Mouse (Mus musculus) CD4-positive, CD25-positive, alpha-beta regulatory T cell, adult 2 months (primary cell): ENCODE measurements around the gene Kcnh5.

Experiments used
- DNase-seq: peaks from one replicate; pipeline ENCODE4 v3.0.0-alpha.2; 2012; ENCODE audit warnings: low read depth, low spot score

Gene Kcnh5

GRCm38 (mm10) chr12:74952661-74953060 lies 224.5 kb downstream of the Kcnh5 start:
- DNase-seq, result no peak

GRCm38 (mm10) chr12:74951124-74952115 lies 225.7 kb downstream of the Kcnh5 start:
- DNase-seq, result no peak

GRCm38 (mm10) chr12:74901331-74901730 lies 275.8 kb downstream of the Kcnh5 start:
- DNase-seq, result no peak

GRCm38 (mm10) chr12:74900777-74901176 lies 276.4 kb downstream of the Kcnh5 start:
- DNase-seq, result no peak

- DNase-seq, result no peak
These were observed 278.1 kb downstream of the Kcnh5 start for GRCm38 (mm10) chr12:74899055-74899454.

GRCm38 (mm10) chr12:74898211-74898610 lies 278.9 kb downstream of the Kcnh5 start:
- DNase-seq, result no peak

GRCm38 (mm10) chr12:74894870-74895423 lies 282.2 kb downstream of the Kcnh5 start:
- DNase-seq, result peak; percentile 49

- no peak for DNase-seq
These were observed 287.7 kb downstream of the Kcnh5 start for GRCm38 (mm10) chr12:74889419-74889818.

- no peak for DNase-seq
These were observed 290.1 kb downstream of the Kcnh5 start for GRCm38 (mm10) chr12:74887064-74887463.

GRCm38 (mm10) chr12:74881344-74881743 lies 295.8 kb downstream of the Kcnh5 start:
- DNase-seq, result no peak

GRCm38 (mm10) chr12:74855666-74856065 lies 321.5 kb downstream of the Kcnh5 start:
- DNase-seq, result no peak

- no peak for DNase-seq
These were observed 322.9 kb downstream of the Kcnh5 start for GRCm38 (mm10) chr12:74854263-74854662.

GRCm38 (mm10) chr12:74850323-74850722 lies 326.8 kb downstream of the Kcnh5 start:
- DNase-seq, result no peak

GRCm38 (mm10) chr12:74849912-74850311 lies 327.2 kb downstream of the Kcnh5 start:
- DNase-seq, result no peak

GRCm38 (mm10) chr12:74848611-74849347 lies 328.4 kb downstream of the Kcnh5 start:
- DNase-seq, result no peak
